Mouse (Mus musculus) lung, embryonic 14.5 days (tissue): ENCODE measurements around the gene Wdr62. TPM values are rescaled to one million over a fixed set of nuclear protein-coding genes. Genes with fewer than 3 reads are reported as not detected.
"Not testable (repeated sequence)": the region's sequence is repeated elsewhere in the genome, so short reads cannot be mapped to it uniquely, and the experiment has no call there.

Experiments
- ATAC-seq: fragments of 200-750 bp; cut with Nextera tagmentation; 2 replicates; pipeline ENCODE4 v1.8.0; 2017; ENCODE audit warnings: mild to moderate bottlenecking, moderate TSS enrichment, moderate library complexity; ENCODE audit not compliant: insufficient read depth
- DNase-seq: peaks from one replicate; pipeline ENCODE4 v3.0.0-alpha.2; 2015
- H3K27ac ChIP-seq: fragments of 300-500 bp; sonication (generic); 2 replicates; pipeline ENCODE4 v1.5.1; 2014; ENCODE audit warnings: low read depth, mild to moderate bottlenecking, moderate library complexity
- H3K27me3 ChIP-seq: fragments of 300-500 bp; sonication (generic); 2 replicates; pipeline ENCODE4 v1.6.1; 2014; ENCODE audit warnings: low read length, control low read depth; ENCODE audit not compliant: insufficient read depth
- H3K36me3 ChIP-seq: fragments of 300-500 bp; sonication (generic); 2 replicates; pipeline ENCODE4 v1.6.1; 2014; ENCODE audit warnings: control low read depth; ENCODE audit not compliant: insufficient read depth
- H3K4me1 ChIP-seq: fragments of 300-500 bp; sonication (generic); 2 replicates; pipeline ENCODE4 v1.6.1; 2014; ENCODE audit warnings: antibody characterized with exemption, control low read depth; ENCODE audit not compliant: insufficient read depth
- H3K4me2 ChIP-seq: fragments of 300-500 bp; sonication (generic); 2 replicates; pipeline ENCODE4 v1.6.1; 2014; ENCODE audit warnings: mild to moderate bottlenecking
- H3K4me3 ChIP-seq: fragments of 300-500 bp; sonication (generic); 2 replicates; pipeline ENCODE4 v1.5.1; 2014; ENCODE audit warnings: low read depth, low read length
- H3K9ac ChIP-seq: fragments of 300-500 bp; sonication (generic); 2 replicates; pipeline ENCODE4 v1.6.1; 2014
- H3K9me3 ChIP-seq: fragments of 300-500 bp; sonication (generic); 2 replicates; pipeline ENCODE4 v1.6.1; 2016; ENCODE audit warnings: low read depth, low read length, control low read depth
- CTCF ChIP-seq: IDR thresholded peaks from 2 replicates; pipeline ENCODE4 v1.5.1; 2016; ENCODE audit warnings: antibody characterized with exemption, low read depth
- WGBS: fragments of 180-500 bp; shearing (Covaris S2); extraction: QIAGEN DNeasy Blood & Tissue Kit; methylation state at CpG from one replicate; pipeline ENCODE4 v1.1.7; 2014; 5-methylcytosine and 5-hydroxymethylcytosine counted together
- polyA plus RNA-seq: library from polyadenylated mRNA; unstranded; fragments of >200 nt; fragmentation: Nextera tagmentation; extraction: Ambion mirVana; gene quantifications from 2 replicates; pipeline ENCODE4 v1.2.1, GENCODE M21; 2014

Wdr62 gene
- polyA plus RNA-seq, 1 experiment from 2014 or later = 16.3 TPM

GRCm38 (mm10) chr7:30265531-30265930, 14.7 kb downstream of the Wdr62 start:
- Histone ChIP-seq H3K4me3 (no peak overlapping the region), H3K27me3 (no peaks in the 10 kb centered on the region), H3K36me3 (peaks cover 62% of the 10 kb centered on the region), H3K9ac (no peak overlapping the region), H3K4me1 (no peaks in the 10 kb centered on the region), H3K27ac (no peak overlapping the region), H3K4me2 (no peak overlapping the region), H3K9me3 (no peaks in the 10 kb centered on the region)
- DNase-seq = no peak
- WGBS = 95% methylated on average over 5 of the region's 5 CpGs
- TF ChIP-seq CTCF = no peak
- ATAC-seq = no peak

- no peak for TF ChIP-seq CTCF
- no peak overlapping the region for H3K9ac ChIP-seq
Measured at GRCm38 (mm10) chr7:30265041-30265440, 15.2 kb downstream of the Wdr62 start.

DNA sequence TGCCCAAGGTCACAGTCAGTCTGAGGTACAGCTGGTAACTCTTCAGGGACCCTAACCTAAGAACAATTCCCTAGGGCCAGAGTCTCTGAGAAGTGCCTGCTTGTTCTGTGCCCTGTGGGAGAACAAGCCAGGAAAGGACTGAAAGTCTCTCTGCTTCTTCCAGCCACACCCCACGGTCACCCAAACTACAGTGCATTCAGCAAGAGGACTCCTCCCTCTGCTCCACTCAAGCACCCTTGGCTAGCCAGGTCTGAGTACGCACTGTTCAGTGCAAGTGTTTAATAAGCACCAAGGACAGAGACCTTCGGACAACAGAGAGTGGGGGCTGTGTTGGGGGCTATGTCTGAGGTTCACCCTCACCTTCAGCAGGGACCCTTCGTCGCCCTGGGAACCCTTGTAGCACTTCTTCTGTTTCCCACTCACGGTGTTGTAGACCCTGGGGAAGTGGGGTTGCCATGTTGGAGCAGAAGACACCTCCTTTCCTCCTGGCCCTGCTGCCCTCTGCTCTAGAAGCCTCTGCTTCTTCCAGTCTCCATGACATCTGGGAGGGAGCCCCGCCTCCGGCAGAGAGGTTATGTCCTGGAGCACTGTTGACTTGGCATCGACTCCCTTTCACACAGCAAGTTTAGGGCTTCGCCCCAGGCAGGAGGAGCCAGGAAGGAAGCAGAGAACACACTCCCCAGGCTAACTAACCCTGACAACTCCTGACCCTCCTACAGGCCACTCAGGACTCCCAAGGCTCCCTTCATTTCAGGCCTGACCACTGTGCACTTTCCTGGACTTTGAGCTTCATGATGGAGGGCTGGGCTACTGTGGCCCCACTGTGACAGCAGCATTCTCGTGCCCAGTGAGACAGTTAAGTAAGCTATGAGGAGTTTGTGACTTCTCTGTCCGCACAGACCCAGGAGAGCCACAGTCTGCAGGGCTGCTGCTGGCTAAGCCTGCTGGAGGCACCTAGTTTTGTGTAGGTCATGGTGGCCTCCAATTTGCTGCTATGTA, 28.0 kb downstream of the Wdr62 start:
- 72% methylated on average over 12 of the region's 12 CpGs for WGBS
- H3K27ac ChIP-seq = no peak overlapping the region
- no peak overlapping the region for H3K4me2 ChIP-seq
- no peak for TF ChIP-seq CTCF
- peaks cover 38% of the 10 kb centered on the region; the same call in 1 of the 2 replicates for H3K36me3 ChIP-seq
- no peak overlapping the region for H3K4me3 ChIP-seq
- H3K4me1 ChIP-seq = no peaks in the 10 kb centered on the region
- no peaks in the 10 kb centered on the region for H3K27me3 ChIP-seq
- no peak overlapping the region for H3K9ac ChIP-seq
- ATAC-seq (no peak), DNase-seq (no peak)
- H3K9me3 ChIP-seq = no peaks in the 10 kb centered on the region

More at GRCm38 (mm10) chr7:30265041-30265440, 15.2 kb downstream of the Wdr62 start:
- Histone ChIP-seq H3K4me2 (no peak overlapping the region), H3K27ac (no peak overlapping the region), H3K4me1 (no peaks in the 10 kb centered on the region), H3K9me3 (no peaks in the 10 kb centered on the region), H3K36me3 (peaks cover 63% of the 10 kb centered on the region), H3K4me3 (no peak overlapping the region), H3K27me3 (no peaks in the 10 kb centered on the region)
- DNase-seq (no peak), ATAC-seq (no peak)
- WGBS = 65% methylated on average over 2 of the region's 2 CpGs

- DNase-seq, H3K4me1 ChIP-seq, H3K27me3 ChIP-seq, H3K4me3 ChIP-seq, H3K9me3 ChIP-seq, H3K4me2 ChIP-seq, H3K27ac ChIP-seq, ATAC-seq, H3K9ac ChIP-seq: not testable (repeated sequence)
- peaks cover 41% of the 10 kb centered on the region for H3K36me3 ChIP-seq
- WGBS = 84% methylated on average over 3 of the region's 3 CpGs
Measured at GRCm38 (mm10) chr7:30237374-30237773, 42.8 kb downstream of the Wdr62 start.

GRCm38 (mm10) chr7:30235625-30236024, 44.6 kb downstream of the Wdr62 start, which contains the start of gene Ovol3:
Ovol3 (minus strand) TSS chr7:30235725.
- no peak for ATAC-seq
- Histone ChIP-seq H3K4me1 (peaks cover 4% of the 10 kb centered on the region; the same call in 1 of the 2 replicates), H3K27ac (no peak within 1 kb of the TSS), H3K4me2 (no peak within 1 kb of the TSS), H3K4me3 (no peak within 1 kb of the TSS), H3K36me3 (peaks cover 27% of the 10 kb centered on the region; the same call in 1 of the 2 replicates), H3K9me3 (no peaks in the 10 kb centered on the region), H3K9ac (no peak within 1 kb of the TSS), H3K27me3 (no peaks in the 10 kb centered on the region)
- TF ChIP-seq CTCF = no peak
- no peak for DNase-seq
- WGBS = 83% methylated on average over 4 of the region's 4 CpGs

DNA sequence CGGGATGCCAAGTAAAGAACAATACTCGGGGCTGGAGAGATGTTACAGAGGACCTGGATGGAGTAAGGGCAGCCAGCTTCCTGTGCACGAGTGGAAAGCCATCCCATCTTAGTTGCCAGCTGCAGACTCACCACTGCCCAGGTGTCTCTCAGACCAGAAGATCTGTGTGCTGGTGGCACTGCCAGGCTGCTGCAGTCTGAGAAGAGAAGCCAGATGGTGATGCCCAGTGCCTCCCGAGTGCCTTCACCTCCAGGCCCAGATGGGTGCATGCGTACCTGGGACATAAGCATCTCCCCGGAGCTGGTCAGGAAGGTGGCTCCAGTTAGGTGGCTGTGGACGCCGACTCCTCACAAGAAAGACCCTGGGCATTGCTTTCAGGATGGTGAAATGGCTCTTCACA, 45.1 kb downstream of the Wdr62 start:
- ATAC-seq (no peak), DNase-seq (no peak)
- H3K4me1 ChIP-seq = peaks cover 4% of the 10 kb centered on the region; the same call in 1 of the 2 replicates
- H3K27me3 ChIP-seq = no peaks in the 10 kb centered on the region
- H3K27ac ChIP-seq = no peak overlapping the region
- no peak overlapping the region for H3K9ac ChIP-seq
- no peak for TF ChIP-seq CTCF
- WGBS = 88% methylated on average over 8 of the region's 8 CpGs
- peaks cover 22% of the 10 kb centered on the region; the same call in 1 of the 2 replicates for H3K36me3 ChIP-seq
- no peak overlapping the region for H3K4me2 ChIP-seq
- H3K4me3 ChIP-seq = no peak overlapping the region
- no peaks in the 10 kb centered on the region for H3K9me3 ChIP-seq

GRCm38 (mm10) chr7:30234276-30234858, 45.9 kb downstream of the Wdr62 start:
- ATAC-seq (no peak), DNase-seq (no peak)
- WGBS = 90% methylated on average over 15 of the region's 15 CpGs
- Histone ChIP-seq H3K9ac (no peak overlapping the region), H3K4me1 (peaks cover 4% of the 10 kb centered on the region; the same call in 1 of the 2 replicates), H3K27me3 (no peaks in the 10 kb centered on the region), H3K27ac (no peak overlapping the region), H3K4me3 (no peak overlapping the region), H3K36me3 (peaks cover 18% of the 10 kb centered on the region; the same call in 1 of the 2 replicates), H3K4me2 (no peak overlapping the region), H3K9me3 (no peaks in the 10 kb centered on the region)
- TF ChIP-seq CTCF = no peak
